Mouse (Mus musculus) hindbrain, embryonic 13.5 days (tissue): ENCODE measurements around the gene Usp16. TPM values are rescaled to one million over a fixed set of nuclear protein-coding genes. Genes with fewer than 3 reads are reported as not detected.
A peak's percentile ranks its signal among the peaks of the same experiment; 100 is the strongest.

Experiments used
- ATAC-seq: fragments of 200-750 bp; cut with Nextera tagmentation; 2 replicates; pipeline ENCODE4 v1.8.0; 2017; ENCODE audit warnings: moderate TSS enrichment; ENCODE audit not compliant: low FRiP score
- H3K27ac ChIP-seq: fragments of 300-500 bp; sonication (generic); 2 replicates; pipeline ENCODE4 v1.5.1; 2015; ENCODE audit warnings: inconsistent platforms, mild to moderate bottlenecking, moderate library complexity
- H3K27me3 ChIP-seq: fragments of 300-500 bp; sonication (generic); 2 replicates; pipeline ENCODE4 v1.6.1; 2015; ENCODE audit warnings: mild to moderate bottlenecking, inconsistent platforms
- H3K36me3 ChIP-seq: fragments of 300-500 bp; sonication (generic); 2 replicates; pipeline ENCODE4 v1.6.1; 2015; ENCODE audit warnings: mild to moderate bottlenecking, inconsistent platforms
- H3K4me1 ChIP-seq: fragments of 300-500 bp; sonication (generic); replicated peaks from 2 replicates; pipeline ENCODE4 v1.6.1; 2015; ENCODE audit warnings: inconsistent platforms
- H3K4me2 ChIP-seq: fragments of 300-500 bp; sonication (generic); 2 replicates; pipeline ENCODE4 v1.6.1; 2015; ENCODE audit warnings: inconsistent platforms, mild to moderate bottlenecking, moderate library complexity
- H3K4me3 ChIP-seq: fragments of 300-500 bp; sonication (generic); 2 replicates; pipeline ENCODE4 v1.5.1; 2015; ENCODE audit warnings: mild to moderate bottlenecking, inconsistent platforms
- H3K9ac ChIP-seq: fragments of 300-500 bp; sonication (generic); 2 replicates; pipeline ENCODE4 v1.6.1; 2015; ENCODE audit warnings: mild to moderate bottlenecking, inconsistent platforms
- H3K9me3 ChIP-seq: fragments of 300-500 bp; sonication (generic); 2 replicates; pipeline ENCODE4 v1.6.1; 2016; ENCODE audit warnings: inconsistent platforms
- WGBS: fragments of 180-500 bp; shearing (Covaris S2); methylation state at CpG from one replicate; pipeline ENCODE4 v1.1.7; 2015; 5-methylcytosine and 5-hydroxymethylcytosine counted together
- polyA plus RNA-seq: library from polyadenylated mRNA; unstranded; fragments of >200 nt; fragmentation: Nextera tagmentation; extraction: Ambion mirVana; gene quantifications from 2 replicates; pipeline ENCODE4 v1.2.1, GENCODE M21; 2015

The Usp16 gene
- polyA plus RNA-seq, result 52.6 and 54.3 TPM in 2 replicates

- H3K9ac ChIP-seq, result peak within 1 kb of the TSS; percentile 94
- H3K4me1 ChIP-seq, result peaks cover 26% of the 10 kb centered on the region
- H3K27ac ChIP-seq, result peak within 1 kb of the TSS; percentile 88
- H3K36me3 ChIP-seq, result peaks cover 6% of the 10 kb centered on the region; the same call in 1 of the 2 replicates
- H3K4me3 ChIP-seq, result peak within 1 kb of the TSS; percentile 95
- H3K9me3 ChIP-seq, result no peaks in the 10 kb centered on the region
- 9% methylated on average over 45 of the region's 45 CpGs for WGBS
- no peaks in the 10 kb centered on the region for H3K27me3 ChIP-seq
- ATAC-seq, result peak; percentile 98
- H3K4me2 ChIP-seq, result peak within 1 kb of the TSS; percentile 95
Observed at GRCm38 (mm10) chr16:87454419-87455179, at the start of gene Usp16. Gene Usp16 (plus strand): TSS chr16:87454703.

DNA sequence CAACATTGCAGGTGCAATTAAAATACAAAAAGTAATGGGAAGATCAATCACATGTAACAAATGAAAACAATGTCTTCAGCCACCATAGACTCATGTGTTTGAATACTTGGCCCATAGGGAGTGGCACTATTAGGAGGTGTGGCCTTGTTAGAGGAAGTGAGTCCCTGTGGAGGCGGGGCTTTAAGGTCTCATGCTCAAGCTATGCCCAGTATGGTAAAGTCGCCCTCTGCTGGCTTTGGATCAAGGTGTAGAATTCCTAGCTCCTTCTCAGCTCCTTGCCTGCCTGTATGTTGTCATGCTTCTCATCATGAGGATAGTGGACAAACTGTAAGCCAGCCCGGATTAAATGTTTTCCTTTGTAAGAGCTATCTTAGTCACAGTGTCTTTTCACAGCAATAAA, 49.5 kb upstream of the Usp16 start:
- H3K27ac ChIP-seq, result no peak overlapping the region
- peaks cover 85% of the 10 kb centered on the region for H3K36me3 ChIP-seq
- 92% methylated on average over 3 of the region's 3 CpGs for WGBS

GRCm38 (mm10) chr16:87420662-87421061, 33.8 kb upstream of the Usp16 start:
- Histone ChIP-seq H3K4me1 (no peaks in the 10 kb centered on the region), H3K4me2 (no peak overlapping the region), H3K27me3 (no peaks in the 10 kb centered on the region), H3K4me3 (no peak overlapping the region), H3K27ac (no peak overlapping the region), H3K36me3 (peaks cover 96% of the 10 kb centered on the region), H3K9me3 (peaks cover 12% of the 10 kb centered on the region), H3K9ac (no peak overlapping the region)
- 96% methylated on average over 8 of the region's 8 CpGs for WGBS
- ATAC-seq, result no peak

More for the DNA sequence above, 49.5 kb upstream of the Usp16 start:
- H3K9ac ChIP-seq, result no peak overlapping the region
- no peaks in the 10 kb centered on the region for H3K27me3 ChIP-seq
- H3K4me1 ChIP-seq, result no peaks in the 10 kb centered on the region
- H3K9me3 ChIP-seq, result no peaks in the 10 kb centered on the region
- ATAC-seq, result no peak
- no peak overlapping the region for H3K4me3 ChIP-seq
- no peak overlapping the region for H3K4me2 ChIP-seq

DNA sequence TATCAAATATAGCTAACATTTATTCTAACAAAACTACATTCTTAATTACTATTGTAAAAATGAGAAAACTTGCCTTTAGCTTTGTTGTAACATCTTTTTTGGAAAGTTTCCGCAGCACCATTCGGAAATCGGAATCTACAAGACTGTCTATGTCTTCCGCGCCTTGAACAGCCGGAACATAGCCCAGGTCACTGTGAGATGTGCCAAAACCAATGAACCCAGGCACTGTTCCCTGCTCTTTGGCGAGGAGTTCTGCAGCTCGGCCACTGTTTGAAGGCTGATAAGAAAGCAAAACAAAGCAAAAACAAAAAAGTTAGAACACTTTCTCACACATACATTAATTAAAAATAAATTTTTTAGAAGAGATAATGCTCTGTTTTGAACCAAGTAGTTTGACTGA, 27.0 kb upstream of the Usp16 start:
- ATAC-seq, result no peak

DNA sequence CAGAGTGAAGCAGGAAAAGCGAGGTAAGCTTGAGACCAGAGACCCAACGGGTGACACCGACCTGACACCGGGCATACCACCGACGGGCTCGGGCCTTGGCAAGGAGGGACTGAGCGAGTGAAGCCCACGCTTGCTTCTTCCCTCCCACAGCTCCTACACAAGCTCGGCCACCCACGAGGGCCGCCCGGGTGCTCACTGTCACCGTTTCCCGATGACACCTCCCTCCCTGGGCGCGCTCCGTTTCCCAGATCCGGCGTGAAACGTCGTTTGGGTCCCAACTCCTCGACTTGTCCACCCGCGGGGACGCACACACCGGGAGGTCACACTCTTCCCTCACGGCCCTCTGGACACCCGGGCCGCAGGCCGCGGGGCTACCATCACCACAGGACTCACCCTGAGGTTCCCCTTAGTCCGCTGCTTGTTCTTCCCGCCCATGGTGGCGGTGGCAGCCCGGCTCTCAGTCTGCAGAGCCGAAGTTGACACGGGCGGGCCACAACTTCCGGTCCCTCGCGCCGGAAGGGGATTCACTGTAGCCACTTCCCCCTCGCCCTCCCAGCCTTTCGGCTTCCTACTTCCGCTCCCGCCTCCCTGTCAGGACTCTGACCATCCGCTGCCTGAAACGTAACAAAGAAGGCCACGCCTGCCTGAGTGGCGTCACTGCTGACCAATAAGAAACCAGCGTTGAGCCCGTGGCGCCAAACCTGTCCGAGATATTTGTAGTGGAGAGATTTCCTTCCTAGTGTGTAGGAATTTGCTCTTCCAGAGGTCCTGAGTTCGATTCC, 22.3 kb upstream of the Usp16 start, which contains the start of gene Ltn1:
Gene Ltn1, minus strand, starts transcription at position 580 of the 782 bp plus-strand sequence.
- WGBS, result under 1% methylated on average over 56 of the region's 56 CpGs
- H3K9ac ChIP-seq, result peak within 1 kb of the TSS; percentile 86

More for the DNA sequence above, 27.0 kb upstream of the Usp16 start:
- Histone ChIP-seq H3K9ac (no peak overlapping the region), H3K4me3 (no peak overlapping the region), H3K27me3 (no peaks in the 10 kb centered on the region), H3K4me1 (peaks cover 7% of the 10 kb centered on the region), H3K27ac (no peak overlapping the region), H3K4me2 (no peak overlapping the region), H3K9me3 (no peaks in the 10 kb centered on the region), H3K36me3 (peaks cover 40% of the 10 kb centered on the region)
- WGBS, result 98% methylated on average over 8 of the region's 8 CpGs

DNA sequence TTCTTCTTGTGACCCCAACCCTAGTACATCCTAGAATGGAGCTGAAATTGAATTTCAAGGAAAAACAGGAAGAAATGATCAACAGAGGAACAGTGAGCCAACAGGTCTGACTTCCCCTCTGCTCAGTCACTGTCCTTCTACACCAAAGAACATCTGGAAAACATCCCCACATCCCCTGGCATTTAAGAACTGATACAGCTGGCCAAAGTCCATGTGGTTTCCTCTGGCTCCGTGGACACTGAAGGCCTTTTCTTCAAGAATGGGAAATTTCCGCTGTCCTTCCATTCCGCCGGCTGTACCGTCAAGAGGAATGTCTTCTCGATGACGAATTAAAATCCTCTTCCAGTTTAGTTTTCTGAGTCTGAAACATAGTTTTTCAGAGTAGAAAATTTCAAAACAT, 20.2 kb upstream of the Usp16 start:
- H3K27me3 ChIP-seq, result no peaks in the 10 kb centered on the region
- H3K9ac ChIP-seq, result no peak overlapping the region
- no peak overlapping the region for H3K27ac ChIP-seq
- H3K4me1 ChIP-seq, result peaks cover 7% of the 10 kb centered on the region
- peaks cover 13% of the 10 kb centered on the region; the same call in 1 of the 2 replicates for H3K36me3 ChIP-seq
- H3K9me3 ChIP-seq, result no peaks in the 10 kb centered on the region
- no peak for ATAC-seq
- H3K4me2 ChIP-seq, result no peak overlapping the region
- 94% methylated on average over 7 of the region's 7 CpGs for WGBS
- H3K4me3 ChIP-seq, result no peak overlapping the region

More for the DNA sequence above, 22.3 kb upstream of the Usp16 start, which contains the start of gene Ltn1:
- ATAC-seq, result peak; percentile 100
- Histone ChIP-seq H3K27me3 (no peaks in the 10 kb centered on the region), H3K9me3 (no peaks in the 10 kb centered on the region), H3K4me1 (peaks cover 7% of the 10 kb centered on the region), H3K4me3 (peak within 1 kb of the TSS; percentile 92), H3K27ac (peak within 1 kb of the TSS; percentile 67), H3K4me2 (peak within 1 kb of the TSS; percentile 89), H3K36me3 (peaks cover 13% of the 10 kb centered on the region; the same call in 1 of the 2 replicates)

- H3K9me3 ChIP-seq, result no peaks in the 10 kb centered on the region
- H3K4me3 ChIP-seq, result no peak overlapping the region
- no peak overlapping the region for H3K4me2 ChIP-seq
- H3K9ac ChIP-seq, result no peak overlapping the region
- no peak for ATAC-seq
- peaks cover 13% of the 10 kb centered on the region for H3K4me1 ChIP-seq
- H3K27ac ChIP-seq, result no peak overlapping the region
- peaks cover 13% of the 10 kb centered on the region; the same call in 1 of the 2 replicates for H3K36me3 ChIP-seq
- WGBS, result 85% methylated on average over 6 of the region's 6 CpGs
- H3K27me3 ChIP-seq, result no peaks in the 10 kb centered on the region
Observed at GRCm38 (mm10) chr16:87434946-87435345, 19.6 kb upstream of the Usp16 start.

GRCm38 (mm10) chr16:87435411-87436205, 18.9 kb upstream of the Usp16 start:
- Histone ChIP-seq H3K36me3 (peaks cover 13% of the 10 kb centered on the region; the same call in 1 of the 2 replicates), H3K27me3 (no peaks in the 10 kb centered on the region), H3K27ac (no peak overlapping the region), H3K9ac (no peak overlapping the region), H3K4me1 (peaks cover 13% of the 10 kb centered on the region), H3K4me2 (no peak overlapping the region), H3K9me3 (no peaks in the 10 kb centered on the region), H3K4me3 (no peak overlapping the region)
- no peak for ATAC-seq
- 85% methylated on average over 13 of the region's 13 CpGs for WGBS

GRCm38 (mm10) chr16:87437096-87437495, 17.4 kb upstream of the Usp16 start:
- H3K27me3 ChIP-seq, result no peaks in the 10 kb centered on the region
- H3K4me1 ChIP-seq, result peaks cover 19% of the 10 kb centered on the region
- no peak for ATAC-seq
- no peaks in the 10 kb centered on the region for H3K9me3 ChIP-seq
- 94% methylated on average over 21 of the region's 21 CpGs for WGBS
- H3K9ac ChIP-seq, result no peak overlapping the region
- H3K36me3 ChIP-seq, result peaks cover 13% of the 10 kb centered on the region; the same call in 1 of the 2 replicates
- H3K4me3 ChIP-seq, result no peak overlapping the region
- no peak overlapping the region for H3K27ac ChIP-seq
- no peak overlapping the region for H3K4me2 ChIP-seq

GRCm38 (mm10) chr16:87438697-87439096, 15.8 kb upstream of the Usp16 start:
- no peak overlapping the region for H3K4me2 ChIP-seq
- peaks cover 19% of the 10 kb centered on the region for H3K4me1 ChIP-seq
- no peak for ATAC-seq
- H3K9me3 ChIP-seq, result no peaks in the 10 kb centered on the region
- whole genome bisulfite sequencing, result 92% methylated on average over 8 of the region's 8 CpGs
- no peak overlapping the region for H3K27ac ChIP-seq
- peaks cover 13% of the 10 kb centered on the region; the same call in 1 of the 2 replicates for H3K36me3 ChIP-seq
- no peak overlapping the region for H3K4me3 ChIP-seq
- H3K9ac ChIP-seq, result no peak overlapping the region
- H3K27me3 ChIP-seq, result peaks cover 1% of the 10 kb centered on the region; the same call in 1 of the 2 replicates

DNA sequence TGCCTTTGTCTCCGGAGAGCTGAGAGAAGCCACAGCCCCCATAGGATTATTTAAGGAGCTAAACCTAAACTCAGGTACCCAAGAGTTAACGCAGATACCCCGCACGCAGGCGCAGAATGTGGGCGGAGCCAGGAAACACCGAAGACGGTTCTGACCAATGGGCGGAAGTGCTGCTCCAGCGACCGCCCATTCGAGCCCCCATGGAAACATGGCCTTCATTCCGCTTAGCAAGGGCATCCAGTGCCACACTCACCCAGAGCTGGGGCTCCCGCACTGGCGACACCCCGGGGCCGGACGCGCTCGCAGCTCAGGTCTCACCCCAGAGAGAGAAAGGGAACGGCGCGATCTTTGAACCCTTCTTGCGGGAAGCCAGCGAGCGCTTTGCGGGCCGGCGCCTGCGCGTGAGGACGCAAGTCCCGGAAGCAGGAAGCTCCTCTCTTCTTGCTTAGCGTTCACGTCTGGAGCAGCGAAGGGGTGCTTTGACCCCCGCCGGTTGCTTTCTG, 14.3 kb upstream of the Usp16 start, which contains the start of gene Rwdd2b:
Gene Rwdd2b, minus strand, starts transcription at position 390 of the 503 bp plus-strand sequence.
- peaks cover 9% of the 10 kb centered on the region; the same call in 1 of the 2 replicates for H3K36me3 ChIP-seq
- H3K27ac ChIP-seq, result peak within 1 kb of the TSS; percentile 97
- H3K9ac ChIP-seq, result peak within 1 kb of the TSS; percentile 86
- peak within 1 kb of the TSS; percentile 80 for H3K4me2 ChIP-seq
- H3K4me3 ChIP-seq, result peak within 1 kb of the TSS; percentile 71
- under 1% methylated on average over 38 of the region's 38 CpGs for WGBS
- peaks cover 19% of the 10 kb centered on the region for H3K4me1 ChIP-seq
- peaks cover 9% of the 10 kb centered on the region; the same call in 1 of the 2 replicates for H3K27me3 ChIP-seq
- H3K9me3 ChIP-seq, result no peaks in the 10 kb centered on the region
- peak; percentile 97 for ATAC-seq
